Mouse (Mus musculus) liver, adult (tissue): Measurements from ENCODE around the gene Gm20403.

Source experiments
- GATA4 ChIP-seq: IDR thresholded peaks from 2 replicates; pipeline ENCODE4 v1.6.1; 2014; ENCODE audit warnings: mild to moderate bottlenecking, low read length; ENCODE audit not compliant: insufficient replicate concordance

Gm20403 gene

DNA sequence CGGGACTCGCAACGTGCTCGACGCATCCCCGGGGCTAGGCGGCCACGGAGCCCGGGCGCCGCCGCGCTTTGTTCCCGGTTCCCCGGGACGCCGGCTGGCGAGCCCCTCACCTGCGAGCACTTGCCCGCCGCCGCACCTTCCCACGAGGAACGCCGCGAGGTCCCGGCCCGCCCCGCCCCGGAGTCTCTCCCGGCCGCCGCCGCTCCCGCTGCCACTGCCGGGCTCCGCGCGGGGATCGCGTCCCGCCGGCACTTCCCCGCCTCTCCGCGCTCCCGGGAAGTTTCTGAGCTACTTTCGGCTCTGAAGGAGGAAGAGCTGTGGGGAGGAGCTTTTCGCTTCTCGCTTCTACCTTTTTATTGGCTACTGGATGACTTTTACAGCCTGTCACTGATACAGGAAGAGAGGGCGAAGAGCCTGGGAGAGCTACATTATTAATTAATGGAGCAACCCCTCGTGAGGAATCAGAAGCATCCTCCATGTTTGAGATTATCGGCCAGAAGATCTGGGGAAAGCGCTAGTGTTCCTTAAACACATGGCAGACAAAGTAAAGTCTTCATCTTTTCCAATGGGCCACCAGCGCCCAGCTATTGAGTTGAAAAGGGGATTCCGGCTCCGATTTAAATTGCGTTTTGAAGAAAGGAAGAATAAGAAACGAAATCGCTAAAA lies at the start of gene Gm20403:
Gene Gm20403, minus strand, starts transcription at position 478 of the 666 bp plus-strand sequence.
- TF ChIP-seq GATA4, result no peak; the same call in 1 of the 2 replicates

DNA sequence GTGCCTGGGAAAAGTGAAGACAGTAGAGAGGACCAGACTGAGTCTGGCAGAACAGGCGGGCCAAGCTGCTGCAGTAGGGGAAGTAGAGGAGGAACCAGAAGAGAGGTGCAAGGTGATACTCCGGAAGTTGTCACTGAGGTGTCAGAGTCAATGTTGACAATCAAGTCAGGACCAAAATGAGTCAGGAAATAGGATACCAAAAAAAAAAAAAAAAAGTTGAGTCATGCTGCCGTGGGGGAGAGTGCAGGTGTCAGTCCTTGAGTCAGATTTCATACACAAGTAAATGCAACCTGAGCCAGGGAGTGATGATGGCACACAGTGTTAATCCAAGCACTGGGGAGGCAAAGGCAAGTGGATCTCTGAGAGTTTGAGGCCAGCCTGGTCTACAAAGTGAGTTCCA lies 40.8 kb upstream of the Gm20403 start:
- TF ChIP-seq GATA4, result no peak

DNA sequence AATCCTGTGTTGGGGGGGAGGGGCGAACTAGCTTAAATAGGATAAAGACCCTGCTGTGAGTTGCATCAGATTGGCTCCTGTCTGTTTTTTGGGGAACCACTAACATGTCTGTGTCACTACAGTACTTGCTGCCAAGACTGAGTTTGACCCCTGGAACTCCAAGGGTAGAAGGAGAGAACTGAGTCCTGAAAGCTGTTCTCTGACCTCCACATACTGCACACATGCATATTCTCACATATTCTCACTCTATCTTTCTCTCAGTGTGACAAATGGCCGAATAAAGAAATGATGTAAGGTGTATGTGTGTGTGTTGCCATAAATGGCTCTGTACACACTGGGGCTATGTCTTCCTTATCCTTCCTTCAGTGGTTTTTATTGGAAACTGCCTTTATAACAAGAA lies 37.0 kb upstream of the Gm20403 start:
- no peak for TF ChIP-seq GATA4

DNA sequence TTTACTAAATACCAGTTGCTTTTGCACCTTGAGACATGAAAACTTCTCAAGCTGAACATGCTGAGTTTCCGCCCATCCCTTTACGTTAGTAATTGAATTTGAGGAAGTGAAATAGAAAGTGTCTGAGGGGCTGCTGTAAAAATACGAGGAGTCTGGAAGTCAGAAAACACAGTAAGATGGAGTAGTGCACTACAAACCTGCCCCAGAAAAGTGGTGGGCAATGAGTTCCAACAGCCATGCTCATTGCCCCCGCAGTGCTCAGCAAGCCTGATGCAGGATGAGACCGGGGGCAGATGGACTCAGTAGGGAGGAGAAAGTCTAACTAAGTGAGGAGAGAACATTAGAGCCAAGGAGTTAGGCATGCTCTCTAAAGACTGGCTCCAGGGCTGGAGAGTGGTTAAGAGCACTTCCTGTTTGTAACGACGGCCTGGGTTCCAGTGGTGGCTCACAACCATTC lies 33.1 kb upstream of the Gm20403 start:
- TF ChIP-seq GATA4, result no peak

DNA sequence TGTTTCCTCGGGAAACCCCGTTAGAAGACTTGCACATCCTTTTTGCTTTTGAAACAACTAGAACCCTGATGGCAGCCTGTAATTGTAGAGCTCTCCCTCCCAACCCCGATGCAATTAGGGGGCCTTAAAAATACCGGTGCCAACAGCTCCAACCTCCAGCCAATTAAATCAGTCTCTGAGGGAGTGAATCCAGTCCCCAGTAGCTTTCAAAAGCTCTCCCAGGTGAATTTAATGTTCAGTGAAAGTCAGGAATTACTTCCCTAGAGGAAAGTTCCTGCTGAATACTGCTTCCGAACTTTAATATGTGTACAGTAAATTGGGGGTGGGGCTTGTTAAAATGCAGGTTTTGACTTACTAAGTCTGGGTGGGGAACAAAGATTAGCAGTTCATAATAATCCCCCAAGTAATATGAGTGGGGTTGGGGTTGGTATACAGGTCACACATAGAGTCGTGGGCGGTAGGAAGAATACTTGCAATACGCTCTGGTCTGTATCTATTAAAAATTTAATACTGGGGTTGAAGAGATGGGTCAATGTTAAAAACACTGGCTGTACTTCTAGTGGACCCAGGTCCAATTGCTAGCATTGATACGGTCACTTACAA lies 30.9 kb upstream of the Gm20403 start:
- TF ChIP-seq GATA4, result no peak

DNA sequence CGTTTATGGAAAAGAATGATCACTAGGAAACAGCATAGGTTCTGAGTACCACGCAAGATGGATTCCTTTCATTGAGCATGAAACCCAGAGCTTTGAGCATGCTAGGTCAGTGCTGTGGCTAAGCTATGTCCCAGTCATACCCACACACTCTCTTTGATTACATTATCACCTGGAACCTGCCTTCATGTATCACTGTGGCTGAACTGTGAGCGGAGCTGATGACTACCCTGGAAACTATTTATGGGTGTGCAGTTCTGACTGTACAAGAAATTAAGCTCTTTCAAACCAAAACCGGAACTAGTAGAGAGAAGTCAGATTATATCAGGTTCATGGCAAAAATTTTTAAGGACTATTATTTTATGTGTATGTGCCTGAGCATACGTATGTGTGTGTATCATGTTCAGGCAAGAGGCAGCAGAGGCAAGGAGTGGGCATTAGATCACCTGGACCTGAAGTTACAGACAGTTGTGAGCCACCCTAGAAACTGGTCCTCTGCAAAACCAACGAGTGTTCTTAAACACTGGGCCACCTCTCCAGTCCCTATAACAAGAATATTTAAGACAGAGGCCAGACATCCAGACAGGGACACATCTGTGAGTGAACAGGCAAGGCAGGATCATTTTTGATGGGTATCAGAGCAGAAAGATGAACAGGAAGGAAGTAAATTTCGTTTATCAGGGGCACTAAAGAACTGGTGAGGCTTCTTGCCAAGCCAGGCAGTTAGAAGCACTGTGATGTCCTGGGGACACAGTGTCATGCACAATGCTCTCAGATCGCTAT lies 30.2 kb upstream of the Gm20403 start:
- no peak for TF ChIP-seq GATA4

DNA sequence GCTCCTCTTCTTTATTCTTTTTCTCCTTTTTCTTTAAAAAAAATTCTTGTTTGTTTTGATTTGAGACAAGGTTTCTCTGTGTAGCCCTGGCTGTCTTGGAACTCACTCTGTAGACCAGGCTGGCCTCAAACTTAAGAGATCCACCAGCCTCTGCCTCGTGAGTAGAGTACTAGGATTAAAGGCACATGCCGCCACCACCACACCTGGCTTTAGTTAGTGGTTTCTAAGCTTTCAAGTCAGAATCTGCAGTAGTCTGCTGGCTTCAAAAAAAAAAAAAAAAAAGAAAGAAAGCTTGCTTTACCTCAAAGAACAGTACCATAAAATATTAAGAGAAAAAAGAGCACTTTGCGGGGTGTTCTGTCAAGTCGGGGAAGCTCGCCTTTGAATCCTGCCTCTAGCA lies 29.1 kb upstream of the Gm20403 start:
- no peak for TF ChIP-seq GATA4

DNA sequence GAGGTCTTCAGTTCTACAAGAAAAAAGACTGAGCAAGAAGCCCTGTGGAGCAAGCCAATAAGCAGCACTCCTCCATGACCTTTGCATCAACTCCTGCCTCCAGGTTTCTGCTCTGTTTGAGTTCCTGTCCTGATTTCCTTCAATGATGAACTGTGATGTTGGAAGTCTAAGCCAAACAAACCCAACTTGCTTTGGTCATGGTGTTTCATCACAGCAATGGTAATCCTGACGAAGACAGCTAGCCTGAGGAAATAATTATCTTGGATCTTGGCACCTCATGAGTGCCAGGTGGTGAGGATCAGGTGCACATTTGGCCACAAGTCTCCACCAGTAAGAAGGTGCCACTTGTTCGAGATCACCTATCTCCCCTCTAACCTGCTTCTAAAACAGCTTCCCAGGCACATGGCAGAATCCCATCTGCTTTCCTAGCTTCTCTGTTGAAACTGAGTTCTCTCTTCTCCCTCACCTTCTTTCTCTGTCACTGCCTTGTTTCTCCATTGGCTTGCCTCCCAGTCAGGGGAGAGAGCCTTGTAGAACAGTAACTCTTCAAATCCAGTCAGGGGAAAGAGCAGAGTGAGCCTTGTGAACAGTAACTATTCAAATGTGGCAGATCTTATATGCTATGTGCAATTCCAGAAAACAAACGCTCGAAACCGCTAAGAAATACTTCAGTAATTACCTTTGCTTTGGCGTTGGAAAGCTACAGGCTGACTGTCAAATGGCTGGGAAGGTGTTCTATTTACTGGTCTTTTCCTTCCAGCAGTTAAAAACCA lies 27.5 kb upstream of the Gm20403 start, which contains the start of gene Baz1a:
Gene Baz1a, minus strand, starts transcription at position 723 of the 773 bp plus-strand sequence.
- no peak for TF ChIP-seq GATA4

DNA sequence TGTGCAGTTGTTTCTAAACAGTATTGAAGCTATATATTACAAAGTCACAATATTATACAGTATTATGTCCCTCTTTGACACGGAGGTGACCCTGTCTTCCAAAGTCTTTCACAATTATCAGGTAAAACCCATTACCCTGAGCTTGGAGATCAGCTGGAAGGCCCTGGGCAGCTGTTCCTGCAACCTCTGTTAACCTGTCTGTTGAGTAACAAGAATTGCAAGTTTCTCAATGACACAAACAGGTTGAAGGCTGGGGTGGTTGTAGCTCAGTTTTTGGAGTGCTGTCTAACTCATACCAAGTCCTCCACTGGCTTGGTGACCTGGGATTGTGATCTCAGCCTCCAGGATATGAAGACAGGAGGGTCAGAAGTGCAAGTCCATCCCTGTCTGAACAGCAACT lies 26.7 kb upstream of the Gm20403 start:
- TF ChIP-seq GATA4, result no peak

DNA sequence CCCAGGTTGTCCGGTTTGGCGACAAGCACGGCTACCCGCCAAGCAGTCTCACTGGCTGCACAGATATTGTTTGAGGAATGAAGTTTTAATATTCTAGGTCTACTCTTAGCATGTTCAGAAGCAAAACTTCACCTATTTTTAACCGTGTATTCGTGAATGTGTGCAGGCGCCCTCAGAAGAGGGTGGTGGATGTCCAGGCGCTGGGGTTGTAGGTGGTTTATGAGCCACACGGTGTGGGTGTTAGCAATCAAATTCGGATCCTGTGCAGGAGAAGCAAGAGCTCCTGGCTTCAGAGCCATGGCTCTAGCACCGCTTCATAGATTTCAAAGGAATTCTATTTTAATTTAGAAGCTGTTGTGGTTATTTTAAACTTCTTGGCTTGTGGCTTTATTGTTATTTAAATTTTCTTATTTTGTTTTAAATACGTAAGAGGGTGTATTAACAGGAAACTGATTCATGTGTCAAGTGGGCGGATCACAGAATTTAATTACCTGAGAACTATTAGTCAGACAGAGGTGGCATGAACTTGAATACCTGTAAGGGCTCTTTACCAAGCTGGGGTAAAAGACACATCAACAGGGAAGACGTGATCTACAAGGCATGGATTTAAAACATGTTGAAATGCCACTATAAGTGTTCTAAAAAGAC lies 21.2 kb upstream of the Gm20403 start:
- TF ChIP-seq GATA4, result no peak

DNA sequence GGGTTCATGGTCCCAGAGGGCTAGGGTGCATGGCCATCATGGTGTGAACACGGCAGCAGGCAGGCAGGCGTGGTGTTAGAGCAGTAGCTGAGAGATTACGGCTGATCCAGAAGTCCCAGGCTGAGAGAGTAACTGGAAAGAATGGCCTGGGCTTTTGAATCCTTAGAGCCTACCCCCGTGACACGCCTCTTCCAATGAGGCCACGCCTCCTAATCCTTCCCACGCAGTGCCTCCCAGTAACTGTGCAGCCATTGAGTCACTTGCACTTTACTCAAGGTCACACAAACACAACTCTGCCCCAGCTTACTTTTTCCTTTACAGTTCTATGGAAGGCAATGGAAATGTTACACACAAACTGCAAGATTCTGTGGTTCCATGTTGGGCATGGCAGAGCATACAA lies 19.7 kb upstream of the Gm20403 start:
- no peak for TF ChIP-seq GATA4

DNA sequence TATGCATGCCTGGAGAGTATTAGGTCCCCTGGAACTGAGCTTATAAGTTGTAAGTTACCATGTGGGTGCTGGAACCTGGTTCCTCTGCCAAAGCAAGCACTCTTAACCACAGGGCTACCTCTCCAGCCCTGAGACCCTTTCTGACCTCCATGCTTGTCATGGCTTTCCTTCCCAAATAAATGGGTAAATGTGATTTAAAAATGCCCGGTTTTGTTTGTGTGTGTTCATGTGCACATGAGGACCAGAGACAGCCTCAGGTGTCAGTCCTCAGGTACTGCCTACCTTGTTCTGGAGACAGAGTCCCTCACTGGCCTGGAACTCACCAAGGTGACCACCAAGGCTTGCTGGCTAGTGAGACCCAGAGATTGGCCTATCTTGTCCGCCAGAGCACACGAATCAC lies 18.1 kb upstream of the Gm20403 start:
- TF ChIP-seq GATA4, result no peak

DNA sequence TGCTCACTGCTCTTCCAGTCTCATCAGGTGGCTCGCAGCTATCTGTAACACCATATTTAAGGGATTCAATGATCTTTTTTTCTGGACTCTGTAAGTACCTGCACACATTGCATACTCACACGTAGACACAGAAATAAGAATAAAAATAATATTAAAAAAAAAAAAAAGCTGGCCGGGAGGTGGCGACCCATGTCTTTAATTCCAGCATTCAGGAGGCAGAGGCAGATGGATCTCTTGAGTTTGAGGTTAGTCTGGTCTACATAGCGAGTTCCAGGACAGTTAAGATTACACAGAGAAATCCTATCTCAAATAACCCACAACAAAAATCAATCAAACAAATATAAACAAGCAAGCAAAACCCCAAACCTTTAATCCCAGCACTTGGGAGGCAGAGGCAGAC lies 17.5 kb upstream of the Gm20403 start:
- no peak for TF ChIP-seq GATA4

DNA sequence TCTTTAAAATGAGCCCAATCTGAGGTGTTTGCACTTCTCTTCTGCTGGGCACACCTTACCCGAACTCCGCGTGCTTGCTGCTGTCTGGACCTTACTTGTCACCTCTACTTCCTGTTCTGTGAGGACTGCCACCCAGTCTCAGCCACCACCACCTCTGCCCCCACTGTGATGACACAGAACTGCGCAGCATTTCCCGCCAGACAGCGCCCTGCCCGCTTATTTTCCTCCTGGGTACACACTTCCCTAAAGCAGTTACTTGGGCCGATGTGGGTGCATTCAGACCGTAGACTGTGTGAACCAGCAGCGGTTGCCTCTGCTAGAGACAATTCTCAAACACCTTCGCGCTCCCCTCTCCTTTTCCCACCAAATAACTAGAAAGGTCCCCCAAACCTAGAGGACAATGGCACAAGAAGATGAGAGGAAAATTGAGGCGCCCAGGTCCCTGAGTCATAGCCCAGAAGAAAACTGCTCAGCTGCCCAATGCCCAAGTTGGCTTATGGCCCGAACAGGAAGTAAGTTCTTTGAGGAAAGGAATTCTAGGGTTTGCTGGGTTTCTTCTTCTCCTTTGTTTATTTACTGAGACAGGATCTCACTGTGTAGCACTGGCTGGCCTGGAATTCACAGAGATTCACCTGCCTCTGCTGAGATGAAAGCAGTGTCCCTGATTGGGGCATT lies 12.8 kb upstream of the Gm20403 start:
- no peak for TF ChIP-seq GATA4
